Mouse (Mus musculus) E14TG2a.4 (cell line): Measurements from ENCODE around the gene Marcks.

Experiments
- CTCF ChIP-seq: conservative IDR thresholded peaks from 2 replicates; pipeline ENCODE4 v1.5.1; 2014; ENCODE audit warnings: low read length
- POU5F1 ChIP-seq: IDR thresholded peaks from 2 replicates; pipeline ENCODE4 v1.6.1; 2014; ENCODE audit warnings: low read length, borderline replicate concordance

DNA sequence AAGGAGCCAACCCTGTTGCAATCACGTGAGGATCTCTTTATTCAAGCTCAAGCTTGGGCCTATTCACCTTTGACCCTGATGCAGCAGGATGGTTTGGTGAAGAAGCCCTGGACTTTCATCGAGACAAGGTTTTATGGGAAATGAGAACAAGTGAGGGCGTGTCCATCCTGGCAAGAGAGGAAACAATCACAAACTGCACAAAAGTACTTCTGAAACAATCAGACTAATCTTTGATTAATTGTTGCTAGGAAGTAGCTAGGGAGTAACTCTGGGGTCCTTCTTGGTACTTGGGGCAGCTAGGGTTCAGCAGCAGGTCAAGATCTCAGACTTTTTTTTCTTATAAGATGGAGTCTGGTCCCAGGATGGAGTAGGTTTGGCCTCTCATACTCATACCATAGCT, 48.3 kb downstream of the Marcks start:
- TF ChIP-seq CTCF (no peak), POU5F1 (no peak)
